Mouse (Mus musculus): ENCODE results near the gene Ptprn2. TPM values are rescaled to one million over a fixed set of nuclear protein-coding genes. Genes with fewer than 3 reads are reported as not detected.

Gene Ptprn2
- polyA plus RNA-seq, 1 experiment from 2014 or later: 0.19 TPM

- Histone ChIP-seq H3K4me1 (replicated peaks; ENCODE audit: control insufficient read depth, insufficient read depth, low read length) (no peaks in the 10 kb centered on the region), H3K9me3 (ENCODE audit: control insufficient read depth, low read length) (no peaks in the 10 kb centered on the region), H3K36me3 (ENCODE audit: control insufficient read depth, insufficient read depth, low read length) (no peaks in the 10 kb centered on the region), H3K27ac (ENCODE audit: low read length) (no peak overlapping the region), H3K27me3 (ENCODE audit: control insufficient read depth, insufficient read depth, low read depth, low read length) (no peaks in the 10 kb centered on the region), H3K4me2 (ENCODE audit: low read depth, low read length) (no peak overlapping the region), H3K4me3 (ENCODE audit: low read length) (no peak overlapping the region), H3K9ac (ENCODE audit: low read length) (no peak overlapping the region)
- no peak for ATAC-seq (ENCODE audit: low read depth)
- 65% methylated on average over 12 of the region's 12 CpGs for WGBS
Measured at GRCm38 (mm10) chr12:117257921-117258497, 772.5 kb downstream of the Ptprn2 start.

GRCm38 (mm10) chr12:117260391-117261164, 775.1 kb downstream of the Ptprn2 start:
- no peak for ATAC-seq (ENCODE audit: low read depth)
- H3K27ac ChIP-seq (ENCODE audit: low read length): no peak overlapping the region
- H3K4me1 ChIP-seq (replicated peaks; ENCODE audit: control insufficient read depth, insufficient read depth, low read length): no peaks in the 10 kb centered on the region
- no peaks in the 10 kb centered on the region for H3K27me3 ChIP-seq (ENCODE audit: control insufficient read depth, insufficient read depth, low read depth, low read length)
- no peaks in the 10 kb centered on the region for H3K9me3 ChIP-seq (ENCODE audit: control insufficient read depth, low read length)
- no peaks in the 10 kb centered on the region for H3K36me3 ChIP-seq (ENCODE audit: control insufficient read depth, insufficient read depth, low read length)
- WGBS: 62% methylated on average over 6 of the region's 6 CpGs
- no peak overlapping the region for H3K9ac ChIP-seq (ENCODE audit: low read length)
- H3K4me2 ChIP-seq (ENCODE audit: low read depth, low read length): no peak overlapping the region
- no peak overlapping the region for H3K4me3 ChIP-seq (ENCODE audit: low read length)

- Histone ChIP-seq H3K4me2 (ENCODE audit: low read depth, low read length) (no peak overlapping the region), H3K36me3 (ENCODE audit: control insufficient read depth, insufficient read depth, low read length) (no peaks in the 10 kb centered on the region), H3K27ac (ENCODE audit: low read length) (no peak overlapping the region), H3K27me3 (ENCODE audit: control insufficient read depth, insufficient read depth, low read depth, low read length) (no peaks in the 10 kb centered on the region), H3K9me3 (ENCODE audit: control insufficient read depth, low read length) (no peaks in the 10 kb centered on the region), H3K4me3 (ENCODE audit: low read length) (no peak overlapping the region), H3K9ac (ENCODE audit: low read length) (no peak overlapping the region), H3K4me1 (replicated peaks; ENCODE audit: control insufficient read depth, insufficient read depth, low read length) (no peaks in the 10 kb centered on the region)
- 45% methylated on average over 3 of the region's 3 CpGs for WGBS
- no peak for ATAC-seq (ENCODE audit: low read depth)
Measured at GRCm38 (mm10) chr12:117261165-117261440, 775.6 kb downstream of the Ptprn2 start.

DNA sequence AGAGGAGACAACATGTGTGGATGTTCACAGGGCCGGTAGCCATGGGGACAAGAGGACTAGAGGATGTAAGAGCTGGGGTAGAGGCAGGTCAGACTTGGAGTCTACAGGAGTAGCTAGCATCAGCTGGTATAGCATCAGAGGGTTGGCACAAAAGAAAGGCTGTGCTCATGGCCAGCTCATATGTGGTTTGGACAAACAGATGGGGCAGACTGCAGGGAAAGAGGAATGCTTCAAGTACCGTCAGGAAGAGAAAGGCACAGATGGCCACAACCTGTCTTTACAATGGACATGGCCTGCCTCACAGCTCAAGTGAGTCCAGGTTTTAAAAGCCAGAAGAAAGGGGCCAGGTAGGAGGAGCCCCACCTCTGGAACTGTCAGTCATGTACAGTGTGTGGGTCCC, 776.5 kb downstream of the Ptprn2 start:
- H3K9ac ChIP-seq (ENCODE audit: low read length): no peak overlapping the region
- H3K4me1 ChIP-seq (replicated peaks; ENCODE audit: control insufficient read depth, insufficient read depth, low read length): no peaks in the 10 kb centered on the region
- no peaks in the 10 kb centered on the region for H3K9me3 ChIP-seq (ENCODE audit: control insufficient read depth, low read length)
- ATAC-seq (ENCODE audit: low read depth): no peak
- H3K4me2 ChIP-seq (ENCODE audit: low read depth, low read length): no peak overlapping the region
- no peak overlapping the region for H3K27ac ChIP-seq (ENCODE audit: low read length)
- no peaks in the 10 kb centered on the region for H3K27me3 ChIP-seq (ENCODE audit: control insufficient read depth, insufficient read depth, low read depth, low read length)
- WGBS: 71% methylated on average over 2 of the region's 2 CpGs
- H3K4me3 ChIP-seq (ENCODE audit: low read length): no peak overlapping the region
- H3K36me3 ChIP-seq (ENCODE audit: control insufficient read depth, insufficient read depth, low read length): no peaks in the 10 kb centered on the region

DNA sequence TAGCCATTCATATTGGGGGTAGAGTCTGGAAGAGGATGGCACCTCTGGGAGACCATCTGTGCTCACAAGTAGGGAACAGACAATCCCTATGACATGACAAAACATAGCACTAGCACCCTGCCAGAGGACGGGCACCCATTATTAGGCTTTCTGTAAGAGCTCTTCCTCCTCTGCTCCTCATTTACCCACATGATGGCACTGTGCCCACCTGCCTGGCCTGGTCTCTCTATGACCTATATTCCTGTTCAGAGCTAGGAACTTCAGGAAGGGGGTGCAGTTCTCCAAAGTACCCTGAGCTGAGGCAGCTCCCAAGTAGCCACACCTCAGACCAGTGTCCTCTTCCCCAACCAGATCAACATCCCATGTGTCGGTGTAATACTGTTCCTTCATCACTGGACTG, 777.6 kb downstream of the Ptprn2 start:
- no peaks in the 10 kb centered on the region for H3K9me3 ChIP-seq (ENCODE audit: control insufficient read depth, low read length)
- H3K4me1 ChIP-seq (replicated peaks; ENCODE audit: control insufficient read depth, insufficient read depth, low read length): no peaks in the 10 kb centered on the region
- 69% methylated on average over 2 of the region's 2 CpGs for WGBS
- ATAC-seq (ENCODE audit: low read depth): no peak
- H3K27ac ChIP-seq (ENCODE audit: low read length): no peak overlapping the region
- no peaks in the 10 kb centered on the region for H3K27me3 ChIP-seq (ENCODE audit: control insufficient read depth, insufficient read depth, low read depth, low read length)
- no peak overlapping the region for H3K4me2 ChIP-seq (ENCODE audit: low read depth, low read length)
- no peaks in the 10 kb centered on the region for H3K36me3 ChIP-seq (ENCODE audit: control insufficient read depth, insufficient read depth, low read length)
- H3K9ac ChIP-seq (ENCODE audit: low read length): no peak overlapping the region
- no peak overlapping the region for H3K4me3 ChIP-seq (ENCODE audit: low read length)

DNA sequence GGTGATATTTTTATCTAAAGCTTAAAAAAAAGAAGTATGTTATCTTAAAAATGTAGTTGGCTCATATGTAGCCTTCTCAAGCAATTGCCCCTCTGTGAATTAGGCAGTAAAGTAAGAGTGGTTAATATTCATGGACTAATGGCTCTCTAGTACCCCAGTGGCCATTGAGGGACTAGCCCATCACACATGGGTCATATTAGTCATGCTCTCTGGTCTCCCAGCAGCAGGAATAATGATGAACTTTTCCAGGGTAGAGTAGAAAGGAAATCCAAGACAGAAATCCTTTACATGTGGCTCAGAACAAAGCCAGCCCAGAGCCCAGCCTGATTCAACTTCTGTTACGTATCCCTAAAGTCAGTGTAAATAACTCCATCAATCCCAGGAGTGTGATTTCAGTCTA, 779.7 kb downstream of the Ptprn2 start:
- Histone ChIP-seq H3K36me3 (ENCODE audit: control insufficient read depth, insufficient read depth, low read length) (no peaks in the 10 kb centered on the region), H3K9ac (ENCODE audit: low read length) (no peak overlapping the region), H3K4me2 (ENCODE audit: low read depth, low read length) (no peak overlapping the region), H3K27me3 (ENCODE audit: control insufficient read depth, insufficient read depth, low read depth, low read length) (no peaks in the 10 kb centered on the region), H3K4me3 (ENCODE audit: low read length) (no peak overlapping the region), H3K27ac (ENCODE audit: low read length) (no peak overlapping the region), H3K9me3 (ENCODE audit: control insufficient read depth, low read length) (no peaks in the 10 kb centered on the region), H3K4me1 (replicated peaks; ENCODE audit: control insufficient read depth, insufficient read depth, low read length) (no peaks in the 10 kb centered on the region)
- no peak for ATAC-seq (ENCODE audit: low read depth)
- 77% methylated on average over 1 of the region's 1 CpGs for WGBS

GRCm38 (mm10) chr12:117268543-117269172, 783.1 kb downstream of the Ptprn2 start:
- Histone ChIP-seq H3K36me3 (ENCODE audit: control insufficient read depth, insufficient read depth, low read length) (no peaks in the 10 kb centered on the region), H3K4me1 (replicated peaks; ENCODE audit: control insufficient read depth, insufficient read depth, low read length) (no peaks in the 10 kb centered on the region), H3K27me3 (ENCODE audit: control insufficient read depth, insufficient read depth, low read depth, low read length) (no peaks in the 10 kb centered on the region), H3K9me3 (ENCODE audit: control insufficient read depth, low read length) (no peaks in the 10 kb centered on the region), H3K4me2 (ENCODE audit: low read depth, low read length) (no peak overlapping the region), H3K27ac (ENCODE audit: low read length) (no peak overlapping the region), H3K4me3 (ENCODE audit: low read length) (no peak overlapping the region), H3K9ac (ENCODE audit: low read length) (no peak overlapping the region)
- no peak for ATAC-seq (ENCODE audit: low read depth)
- 74% methylated on average over 7 of the region's 7 CpGs for WGBS

DNA sequence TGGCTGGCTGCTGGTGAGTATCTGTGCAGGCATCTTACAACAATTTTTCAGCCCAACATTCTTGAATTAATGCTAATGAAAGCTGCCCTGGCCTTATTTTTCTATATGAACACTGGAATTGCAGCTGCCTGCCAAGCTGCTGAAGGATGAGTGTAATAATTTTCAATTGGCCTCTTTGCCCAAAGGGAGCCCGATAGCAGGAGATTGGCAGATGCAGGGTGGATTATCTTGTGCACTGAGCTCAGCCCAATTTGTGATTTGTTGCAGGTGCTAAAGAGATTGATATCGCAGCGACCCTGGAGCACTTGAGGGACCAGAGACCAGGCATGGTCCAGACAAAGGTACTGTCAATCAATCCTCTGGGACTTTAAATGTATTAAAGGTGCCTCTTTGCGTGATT, 783.8 kb downstream of the Ptprn2 start:
- Histone ChIP-seq H3K9ac (ENCODE audit: low read length) (no peak overlapping the region), H3K9me3 (ENCODE audit: control insufficient read depth, low read length) (no peaks in the 10 kb centered on the region), H3K4me3 (ENCODE audit: low read length) (no peak overlapping the region), H3K4me1 (replicated peaks; ENCODE audit: control insufficient read depth, insufficient read depth, low read length) (no peaks in the 10 kb centered on the region), H3K27ac (ENCODE audit: low read length) (no peak overlapping the region), H3K36me3 (ENCODE audit: control insufficient read depth, insufficient read depth, low read length) (no peaks in the 10 kb centered on the region), H3K27me3 (ENCODE audit: control insufficient read depth, insufficient read depth, low read depth, low read length) (no peaks in the 10 kb centered on the region), H3K4me2 (ENCODE audit: low read depth, low read length) (no peak overlapping the region)
- WGBS: 84% methylated on average over 4 of the region's 4 CpGs
- ATAC-seq (ENCODE audit: low read depth): no peak

GRCm38 (mm10) chr12:117270199-117270598, 784.7 kb downstream of the Ptprn2 start:
- ATAC-seq (ENCODE audit: low read depth): no peak
- 64% methylated on average over 4 of the region's 4 CpGs for WGBS
- no peak overlapping the region for H3K9ac ChIP-seq (ENCODE audit: low read length)
- no peak overlapping the region for H3K4me2 ChIP-seq (ENCODE audit: low read depth, low read length)
- H3K27ac ChIP-seq (ENCODE audit: low read length): no peak overlapping the region
- H3K27me3 ChIP-seq (ENCODE audit: control insufficient read depth, insufficient read depth, low read depth, low read length): no peaks in the 10 kb centered on the region
- H3K36me3 ChIP-seq (ENCODE audit: control insufficient read depth, insufficient read depth, low read length): no peaks in the 10 kb centered on the region
- no peaks in the 10 kb centered on the region for H3K4me1 ChIP-seq (replicated peaks; ENCODE audit: control insufficient read depth, insufficient read depth, low read length)
- no peaks in the 10 kb centered on the region for H3K9me3 ChIP-seq (ENCODE audit: control insufficient read depth, low read length)
- H3K4me3 ChIP-seq (ENCODE audit: low read length): no peak overlapping the region

All from lung, embryonic 16.5 days (tissue).